Mouse (Mus musculus): Measurements from ENCODE around the gene Ppm1j. TPM values are rescaled to one million over a fixed set of nuclear protein-coding genes. Genes with fewer than 3 reads are reported as not detected.

Ppm1j gene
- polyA plus RNA-seq, 1 experiment, result 2.1 TPM

DNA sequence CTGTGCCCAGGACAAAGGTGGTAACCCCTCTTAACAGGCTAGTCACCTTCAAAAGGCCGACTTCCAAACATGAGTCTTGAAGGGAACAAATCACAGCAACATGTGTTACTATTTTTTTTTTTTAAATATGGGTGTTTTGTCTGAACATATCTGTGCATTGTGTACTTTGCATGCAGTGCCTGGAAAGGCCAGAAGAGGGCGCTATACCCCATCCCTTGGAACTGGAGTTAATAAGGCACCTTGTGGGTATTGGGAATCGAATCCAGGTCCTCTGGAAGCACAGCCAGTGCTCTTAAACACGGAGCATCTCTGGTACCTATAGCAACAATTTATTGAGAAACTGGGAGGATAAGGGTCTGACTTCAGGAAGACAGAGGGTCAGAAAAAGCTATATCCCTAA, 15.8 kb upstream of the Ppm1j start:
- no peak for TF ChIP-seq FLI1 (IDR thresholded peaks at IDR 0.05; ENCODE audit: low read length)
- no peak for TF ChIP-seq GATA1 (IDR thresholded peaks at IDR 0.05; ENCODE audit: borderline replicate concordance, low read length)
- Histone ChIP-seq H3K4me1 (peaks cover 23% of the 10 kb centered on the region), H3K9me3 (no peaks in the 10 kb centered on the region), H3K36me3 (replicated peaks; ENCODE audit: low read length) (no peaks in the 10 kb centered on the region), H3K27me3 (replicated peaks) (peaks cover 28% of the 10 kb centered on the region), H3K4me3 (replicated peaks) (no peak overlapping the region)

DNA sequence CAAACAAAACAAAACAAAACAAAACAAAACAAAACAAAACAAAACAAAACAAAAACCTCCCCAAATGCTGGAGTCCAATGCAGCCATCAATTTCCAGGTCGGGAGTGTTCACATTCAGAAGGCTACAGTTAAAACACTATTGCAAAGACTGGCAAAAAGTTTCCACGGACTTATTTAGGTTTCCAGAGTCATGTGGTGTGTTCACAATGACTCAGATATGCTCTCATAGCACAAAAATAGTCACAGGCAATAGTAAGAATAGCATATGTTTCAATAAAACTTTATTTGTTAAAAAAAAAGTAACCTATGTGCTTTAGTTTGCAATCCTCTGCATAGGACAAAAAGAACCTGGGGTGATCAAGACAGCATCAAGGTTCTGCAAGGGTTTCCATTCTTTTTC, 13.7 kb upstream of the Ppm1j start:
- Histone ChIP-seq H3K36me3 (replicated peaks; ENCODE audit: low read length) (no peaks in the 10 kb centered on the region), H3K27me3 (replicated peaks) (peaks cover 21% of the 10 kb centered on the region), H3K9me3 (no peaks in the 10 kb centered on the region), H3K4me1 (peaks cover 31% of the 10 kb centered on the region), H3K4me3 (replicated peaks) (no peak overlapping the region)
- TF ChIP-seq GATA1 (IDR thresholded peaks at IDR 0.05; ENCODE audit: borderline replicate concordance, low read length) (no peak), FLI1 (IDR thresholded peaks at IDR 0.05; ENCODE audit: low read length) (no peak)

DNA sequence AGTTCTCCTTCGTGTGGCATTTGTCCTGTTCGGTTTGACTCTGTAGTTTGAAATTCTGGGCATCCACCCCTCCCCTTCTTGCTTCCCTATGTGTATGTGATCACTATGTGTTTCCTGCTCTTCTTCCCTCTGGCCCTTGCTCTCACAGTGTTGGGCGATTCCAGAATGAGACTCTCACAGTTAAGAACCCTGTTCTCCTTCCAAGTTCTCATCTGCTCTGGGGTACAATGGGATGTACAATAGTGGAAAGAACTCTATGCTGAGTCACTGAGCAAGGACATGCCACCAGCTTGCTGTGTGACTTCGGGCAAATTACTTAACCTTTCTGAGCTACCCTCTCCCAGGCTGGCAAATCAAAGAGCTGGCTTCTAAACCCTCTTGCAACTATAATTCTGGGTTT, 13.1 kb upstream of the Ppm1j start:
- TF ChIP-seq FLI1 (IDR thresholded peaks at IDR 0.05; ENCODE audit: low read length), result no peak
- TF ChIP-seq GATA1 (IDR thresholded peaks at IDR 0.05; ENCODE audit: borderline replicate concordance, low read length), result no peak
- peaks cover 26% of the 10 kb centered on the region for H3K27me3 ChIP-seq (replicated peaks)
- peak overlapping the region; percentile 48 for H3K4me3 ChIP-seq (replicated peaks)
- no peaks in the 10 kb centered on the region for H3K36me3 ChIP-seq (replicated peaks; ENCODE audit: low read length)
- peaks cover 34% of the 10 kb centered on the region for H3K4me1 ChIP-seq
- H3K9me3 ChIP-seq, result no peaks in the 10 kb centered on the region

DNA sequence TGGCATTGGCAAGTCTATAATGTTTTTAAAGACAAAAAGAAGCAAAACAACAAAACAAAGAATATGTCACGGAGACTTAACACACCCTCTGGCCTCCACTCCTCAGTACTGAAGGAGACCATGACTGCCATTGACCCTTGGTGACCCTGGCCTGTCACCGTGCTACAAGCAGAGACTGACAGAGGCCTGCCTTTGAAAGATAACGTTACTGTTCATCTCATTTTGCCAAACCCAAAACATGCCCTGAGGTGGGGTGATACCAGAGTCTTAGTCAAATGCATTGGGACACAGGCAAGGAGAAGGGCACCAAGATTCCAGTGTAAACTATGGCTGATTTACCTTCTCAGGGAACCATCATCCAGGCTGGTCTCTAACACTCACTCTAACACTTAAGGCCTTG, 11.7 kb upstream of the Ppm1j start:
- H3K4me1 ChIP-seq, result peaks cover 29% of the 10 kb centered on the region
- H3K27me3 ChIP-seq (replicated peaks), result peaks cover 40% of the 10 kb centered on the region
- no peaks in the 10 kb centered on the region for H3K9me3 ChIP-seq
- H3K4me3 ChIP-seq (replicated peaks), result no peak overlapping the region
- TF ChIP-seq FLI1 (IDR thresholded peaks at IDR 0.05; ENCODE audit: low read length) (no peak), GATA1 (IDR thresholded peaks at IDR 0.05; ENCODE audit: borderline replicate concordance, low read length) (no peak)
- H3K36me3 ChIP-seq (replicated peaks; ENCODE audit: low read length), result no peaks in the 10 kb centered on the region

DNA sequence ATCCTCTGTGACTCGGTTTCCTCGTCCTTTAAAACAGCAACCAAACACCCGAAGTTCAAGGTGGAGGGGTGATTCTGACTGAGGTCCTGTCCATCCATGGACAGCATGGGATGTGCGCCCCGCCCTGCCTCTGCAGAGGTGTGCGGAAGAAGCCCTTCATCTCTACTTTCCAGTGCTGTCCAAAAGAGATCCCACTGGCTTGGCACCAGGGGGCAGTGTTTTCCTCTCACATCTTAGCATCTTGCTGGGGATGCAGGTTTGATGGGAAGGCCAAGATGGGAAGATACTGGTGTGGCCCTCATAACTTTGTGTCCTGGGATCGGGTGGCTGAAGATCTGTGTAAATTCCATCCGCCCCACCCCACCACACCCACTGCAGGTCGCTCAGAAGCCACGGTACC, 10.8 kb upstream of the Ppm1j start:
- H3K36me3 ChIP-seq (replicated peaks; ENCODE audit: low read length), result no peaks in the 10 kb centered on the region
- peaks cover 29% of the 10 kb centered on the region for H3K4me1 ChIP-seq
- TF ChIP-seq GATA1 (IDR thresholded peaks at IDR 0.05; ENCODE audit: borderline replicate concordance, low read length) (no peak), FLI1 (IDR thresholded peaks at IDR 0.05; ENCODE audit: low read length) (no peak)
- H3K4me3 ChIP-seq (replicated peaks), result no peak overlapping the region
- H3K27me3 ChIP-seq (replicated peaks), result peaks cover 41% of the 10 kb centered on the region
- no peaks in the 10 kb centered on the region for H3K9me3 ChIP-seq

DNA sequence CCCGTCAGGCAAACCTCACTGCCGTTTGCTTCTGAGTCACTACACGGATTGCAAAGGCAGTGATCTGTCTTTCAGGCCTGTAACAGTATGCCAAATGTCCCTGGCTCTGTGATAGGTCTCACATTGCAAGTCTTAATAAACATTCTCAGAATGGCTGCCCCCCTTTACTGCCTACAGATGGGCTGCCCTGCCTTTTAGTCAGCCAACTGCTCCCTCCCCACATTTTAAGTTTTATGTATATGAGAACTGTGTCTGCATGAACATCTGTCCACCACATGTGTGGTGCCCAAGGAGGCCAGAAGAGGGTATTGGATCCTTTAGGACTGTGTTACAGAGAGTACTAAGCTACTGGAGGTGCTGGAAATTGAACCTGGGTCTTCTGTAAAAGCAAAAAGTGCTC, 9.9 kb upstream of the Ppm1j start:
- Histone ChIP-seq H3K4me1 (peaks cover 33% of the 10 kb centered on the region), H3K36me3 (replicated peaks; ENCODE audit: low read length) (no peaks in the 10 kb centered on the region), H3K4me3 (replicated peaks) (no peak overlapping the region), H3K9me3 (no peaks in the 10 kb centered on the region), H3K27me3 (replicated peaks) (peaks cover 45% of the 10 kb centered on the region)
- TF ChIP-seq FLI1 (IDR thresholded peaks at IDR 0.05; ENCODE audit: low read length), result no peak
- TF ChIP-seq GATA1 (IDR thresholded peaks at IDR 0.05; ENCODE audit: borderline replicate concordance, low read length), result no peak

DNA sequence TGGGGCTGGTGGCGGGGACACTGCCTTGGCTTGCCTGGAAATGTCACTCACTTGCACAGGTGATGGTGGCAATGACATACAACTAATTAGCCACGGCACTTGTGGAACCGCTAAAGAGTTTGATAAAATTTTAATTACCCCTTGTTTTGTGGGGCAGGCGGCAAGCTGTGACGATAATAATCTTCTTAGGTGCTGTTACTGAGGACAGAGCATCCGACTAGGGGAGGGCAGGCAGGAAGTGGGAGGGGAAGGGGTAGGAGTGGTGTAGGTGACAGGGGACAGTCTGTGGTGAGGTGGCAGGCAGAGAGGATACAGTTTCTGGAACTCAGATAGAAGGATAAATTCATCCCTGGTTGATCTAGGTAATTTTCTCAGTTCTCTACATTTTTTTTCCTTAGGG, 9.4 kb upstream of the Ppm1j start:
- Histone ChIP-seq H3K9me3 (no peaks in the 10 kb centered on the region), H3K4me1 (peaks cover 36% of the 10 kb centered on the region), H3K27me3 (replicated peaks) (peaks cover 47% of the 10 kb centered on the region), H3K4me3 (replicated peaks) (no peak overlapping the region), H3K36me3 (replicated peaks; ENCODE audit: low read length) (no peaks in the 10 kb centered on the region)
- TF ChIP-seq GATA1 (IDR thresholded peaks at IDR 0.05; ENCODE audit: borderline replicate concordance, low read length) (no peak), FLI1 (IDR thresholded peaks at IDR 0.05; ENCODE audit: low read length) (no peak)

DNA sequence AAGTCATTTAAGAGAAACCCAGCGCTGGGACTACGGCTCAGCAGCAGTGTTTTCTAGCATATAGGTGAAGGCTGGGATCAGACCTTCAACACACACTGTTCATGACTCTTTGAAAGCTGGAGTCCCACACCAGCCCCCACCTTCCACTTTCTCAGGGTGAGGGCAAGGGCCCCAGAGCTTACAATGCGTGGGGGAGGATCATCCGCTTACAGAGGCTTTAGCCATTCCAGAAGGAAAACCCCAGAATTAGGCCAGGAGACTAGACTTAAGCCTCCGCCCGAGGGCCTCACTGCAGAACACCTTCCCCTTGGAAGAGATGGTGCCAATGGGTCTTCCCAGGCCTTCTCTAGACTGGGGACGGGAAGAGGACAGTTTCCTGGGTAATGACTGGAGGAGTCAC, 7.6 kb upstream of the Ppm1j start:
- Histone ChIP-seq H3K4me1 (peaks cover 36% of the 10 kb centered on the region), H3K27me3 (replicated peaks) (peaks cover 66% of the 10 kb centered on the region), H3K9me3 (no peaks in the 10 kb centered on the region), H3K4me3 (replicated peaks) (no peak overlapping the region), H3K36me3 (replicated peaks; ENCODE audit: low read length) (no peaks in the 10 kb centered on the region)
- no peak for TF ChIP-seq FLI1 (IDR thresholded peaks at IDR 0.05; ENCODE audit: low read length)
- TF ChIP-seq GATA1 (IDR thresholded peaks at IDR 0.05; ENCODE audit: borderline replicate concordance, low read length), result no peak

DNA sequence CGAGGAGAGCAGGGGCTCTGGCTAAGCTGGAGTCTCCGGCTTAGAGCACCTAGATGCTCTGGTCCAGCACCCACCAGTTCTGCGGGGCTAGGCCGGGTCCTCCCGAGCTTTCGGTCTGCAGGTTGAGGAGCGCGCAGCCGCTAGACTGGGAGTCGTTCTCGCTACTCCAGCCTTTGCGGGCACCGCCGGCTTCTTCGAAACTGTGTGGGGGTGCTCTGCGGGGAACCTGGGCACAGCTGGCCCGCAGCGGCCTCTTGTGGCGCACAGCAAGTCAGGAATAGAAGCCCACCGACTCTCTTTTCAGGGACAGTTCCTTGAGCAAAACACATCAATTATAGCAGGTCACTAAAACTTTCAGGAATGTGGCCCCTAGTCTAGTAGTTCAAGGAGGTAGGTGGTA, 3.5 kb upstream of the Ppm1j start:
- Histone ChIP-seq H3K4me3 (replicated peaks) (peak overlapping the region; percentile 83), H3K4me1 (peaks cover 54% of the 10 kb centered on the region), H3K36me3 (replicated peaks; ENCODE audit: low read length) (no peaks in the 10 kb centered on the region), H3K9me3 (no peaks in the 10 kb centered on the region), H3K27me3 (replicated peaks) (peaks cover 88% of the 10 kb centered on the region)
- TF ChIP-seq FLI1 (IDR thresholded peaks at IDR 0.05; ENCODE audit: low read length) (no peak), GATA1 (IDR thresholded peaks at IDR 0.05; ENCODE audit: borderline replicate concordance, low read length) (no peak)

DNA sequence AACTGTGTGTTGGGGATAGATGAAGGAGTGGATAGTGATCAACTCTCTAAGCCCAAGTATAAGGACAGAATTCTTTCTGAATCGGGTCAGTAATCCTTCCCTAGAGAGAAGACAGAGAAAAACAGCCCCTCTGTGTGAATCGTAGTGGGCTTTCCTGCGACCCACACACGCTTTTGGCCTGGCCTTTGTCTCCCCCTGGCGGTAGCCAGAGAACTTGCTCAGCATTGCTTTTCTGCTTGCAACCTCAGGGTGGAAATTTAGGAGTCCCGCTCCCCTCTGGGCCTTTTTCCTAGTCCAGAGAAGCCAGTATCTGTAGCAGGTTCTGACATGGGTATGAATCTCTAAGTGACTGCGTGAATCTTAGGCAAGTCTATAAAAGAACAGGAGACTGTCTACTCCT, 907 bp upstream of the Ppm1j start:
- peaks cover 74% of the 10 kb centered on the region for H3K4me1 ChIP-seq
- no peaks in the 10 kb centered on the region for H3K36me3 ChIP-seq (replicated peaks; ENCODE audit: low read length)
- H3K27me3 ChIP-seq (replicated peaks), result peaks cover 85% of the 10 kb centered on the region
- no peak overlapping the region for H3K4me3 ChIP-seq (replicated peaks)
- no peaks in the 10 kb centered on the region for H3K9me3 ChIP-seq
- TF ChIP-seq GATA1 (IDR thresholded peaks at IDR 0.05; ENCODE audit: borderline replicate concordance, low read length), result no peak

DNA sequence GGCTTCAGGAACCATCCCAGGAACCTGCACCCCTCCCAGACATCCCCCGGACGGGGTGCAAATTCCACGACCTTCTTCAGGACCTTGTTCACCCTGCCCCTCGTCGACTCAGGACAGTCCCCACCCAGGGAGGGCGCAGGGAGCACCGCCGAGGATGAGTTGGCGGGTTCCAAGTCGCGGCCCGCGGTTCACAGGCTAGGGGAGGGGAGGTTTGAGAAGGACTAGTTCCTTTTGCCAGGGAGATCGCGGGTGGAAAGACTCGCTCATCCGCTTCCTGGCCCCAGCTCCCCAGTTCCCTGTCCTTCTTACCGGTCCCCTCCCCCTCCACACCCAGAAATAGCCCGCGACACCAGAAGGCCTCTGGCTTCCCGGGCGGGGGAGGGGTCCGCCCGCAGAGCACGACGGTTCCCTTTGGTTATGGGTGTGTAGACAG, 631 bp downstream of the Ppm1j start, which contains the start of gene Fam19a3:
TSS of gene Fam19a3 (minus strand) at position 370 of the 433 bp plus-strand sequence.
- H3K4me3 ChIP-seq (replicated peaks), result peak within 1 kb of the TSS; percentile 91
- peaks cover 69% of the 10 kb centered on the region for H3K4me1 ChIP-seq
- peaks cover 78% of the 10 kb centered on the region for H3K27me3 ChIP-seq (replicated peaks)
- no peaks in the 10 kb centered on the region for H3K36me3 ChIP-seq (replicated peaks; ENCODE audit: low read length)
- no peaks in the 10 kb centered on the region for H3K9me3 ChIP-seq
- no peak for TF ChIP-seq GATA1 (IDR thresholded peaks at IDR 0.05; ENCODE audit: borderline replicate concordance, low read length)
- no peak for TF ChIP-seq FLI1 (IDR thresholded peaks at IDR 0.05; ENCODE audit: low read length)

Measured in megakaryocyte, embryonic 14.5 days (primary cell).